Mouse (Mus musculus) E14TG2a.4 (cell line): ENCODE measurements around the gene Trank1.

ENCODE experiments used
- CTCF ChIP-seq: conservative IDR thresholded peaks from 2 replicates; pipeline ENCODE4 v1.5.1; 2014; ENCODE audit warnings: low read length
- NANOG ChIP-seq: IDR thresholded peaks from 2 replicates; pipeline ENCODE4 v1.6.1; 2014; ENCODE audit warnings: borderline replicate concordance, low read length, mixed read lengths
- POU5F1 ChIP-seq: IDR thresholded peaks from 2 replicates; pipeline ENCODE4 v1.6.1; 2014; ENCODE audit warnings: low read length, borderline replicate concordance

- TF ChIP-seq CTCF (no peak), NANOG (no peak), POU5F1 (no peak)
Observed at GRCm38 (mm10) chr9:111304036-111304435, 7.5 kb upstream of the Trank1 start.
